Mouse (Mus musculus) gastrocnemius, postnatal 4 days (tissue): Measurements from ENCODE around the gene Syt2. TPM values are rescaled to one million over a fixed set of nuclear protein-coding genes. Genes with fewer than 3 reads are reported as not detected.

Experiments used
- microRNA-seq: library from miRNA; unstranded; fragments of <30 nt; microRNA quantifications from one replicate; pipeline ENCODE4 v1.2.0, GENCODE M21; 2021
- total RNA-seq, 2 experiments: library from RNA; stranded (reverse); gene quantifications; 2 replicates each; pipeline ENCODE4 v1.2.3; 2021

Gene Syt2
- total RNA-seq, 2 experiments from 2014 or later, result 0.08 TPM; not detected in 1

Small RNA genes lying within 50 kb of the gene (microRNA-seq; reads per million reads assigned to microRNA genes)
- gene Gm22232, result not detected

Other genes starting within 250 kb of the Syt2 start
- 10 to 100 TPM; 75.7 to 88.5 TPM for gene Cyb5r1, start 241.1 kb upstream of the Syt2 start, total RNA-seq
- gene Adipor1, start 231.3 kb upstream of the Syt2 start, total RNA-seq, result 10 to 100 TPM; 96.9 to 97.4 TPM
- 10 to 100 TPM; 12.5 to 16.1 TPM for gene Klhl12, start 191.1 kb upstream of the Syt2 start, total RNA-seq
- 10 to 100 TPM; 12.0 to 13.5 TPM for gene Rabif, start 152.0 kb upstream of the Syt2 start, total RNA-seq
- not detected for gene Mgat4e, start 97.0 kb upstream of the Syt2 start, total RNA-seq
- gene Kdm5b, start 86.5 kb upstream of the Syt2 start, total RNA-seq, result 10 to 100 TPM; 32.8 to 37.6 TPM